Mouse (Mus musculus) liver, postnatal 0 days (tissue): Measurements from ENCODE around the gene Cd84.

Experiments
- CTCF ChIP-seq: sonication (generic); IDR thresholded peaks from 2 replicates; pipeline ENCODE4 v1.5.1; 2016; ENCODE audit warnings: antibody characterized with exemption, low read depth
- EP300 ChIP-seq: IDR thresholded peaks from 2 replicates; pipeline ENCODE4 v1.6.1; 2016; ENCODE audit warnings: antibody characterized with exemption, low read depth, mild to moderate bottlenecking

- TF ChIP-seq CTCF = no peak
- no peak for TF ChIP-seq EP300
Measured at GRCm38 (mm10) chr1:171845035-171845754, 5.7 kb downstream of the Cd84 start.
